Comparison of ENCODE assay signal across 8 mouse cellular contexts in the genomic region with DNA sequence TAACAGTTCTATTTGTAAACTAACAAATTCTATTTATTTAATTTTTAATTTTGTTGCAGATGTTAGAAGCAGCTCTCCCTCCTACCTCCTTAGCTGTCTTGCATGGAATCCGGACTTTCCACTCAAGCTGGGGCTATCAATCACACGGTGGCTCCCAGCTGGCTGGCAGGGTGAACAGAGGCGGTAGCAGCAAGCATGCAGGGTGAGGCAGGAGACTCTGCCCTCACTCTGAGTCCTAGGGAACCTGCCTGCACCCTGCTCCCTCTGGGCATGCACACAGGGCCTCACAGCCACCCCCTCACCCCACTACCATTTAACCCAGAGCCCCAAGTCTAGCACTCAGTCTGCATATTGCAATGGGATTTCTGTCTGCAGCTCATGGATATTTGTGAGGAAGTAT.
A peak's percentile ranks its signal among the peaks of the same experiment; 100 is the strongest.
DNase-seq lines count a peak whose midpoint lies in the region.

No protein-coding gene starts in this region.

- peak; percentile 39 for DNase-seq in adrenal gland, postnatal 25 days
- no peak for DNase-seq in adrenal gland, postnatal 10 days
- peak; percentile 65 for DNase-seq in urinary bladder, postnatal 14 days (ENCODE audit: low spot score)
- DNase-seq in urinary bladder, adult 2 months (ENCODE audit: low spot score), result no peak
- DNase-seq in kidney, postnatal 10 days, result peak; percentile 61
- no peak for DNase-seq in cerebellum, postnatal 36 days
- DNase-seq in frontal cortex, postnatal 10 days (ENCODE audit: low spot score in 2 of 2), result no peak
- DNase-seq in testis, postnatal 10 days (ENCODE audit: low spot score), result no peak

Comparison
In these comparisons a context has a peak if more than half of its experiments do, and no peak if none do; other contexts are left out.
1. DNase-seq: peak in adrenal gland, postnatal 25 days (single experiment), urinary bladder, postnatal 14 days (single experiment) and kidney, postnatal 10 days (single experiment); none in adrenal gland, postnatal 10 days (single experiment), urinary bladder, adult 2 months (single experiment), cerebellum, postnatal 36 days (0 of 2), frontal cortex, postnatal 10 days (0 of 2) and testis, postnatal 10 days (single experiment).